Mouse (Mus musculus): ENCODE results near the gene Scgn. TPM values are rescaled to one million over a fixed set of nuclear protein-coding genes. Genes with fewer than 3 reads are reported as not detected.

Scgn gene
- polyA plus RNA-seq, 1 experiment, result not detected

GRCm38 (mm10) chr13:24027191-24028170, 36.5 kb upstream of the Scgn start:
- Histone ChIP-seq H3K4me3 (no peak overlapping the region), H3K4me2 (ENCODE audit: low read depth) (no peak overlapping the region), H3K79me2 (ENCODE audit: control insufficient read depth, insufficient read depth) (no peaks in the 10 kb centered on the region), H3K27me3 (ENCODE audit: control insufficient read depth, insufficient read depth, insufficient read length) (no peaks in the 10 kb centered on the region), H3K36me3 (ENCODE audit: control insufficient read depth, insufficient read depth) (no peaks in the 10 kb centered on the region), H3ac (ENCODE audit: control insufficient read depth, insufficient read length) (no peak overlapping the region)
- TF ChIP-seq REST (IDR thresholded peaks at IDR 0.05; ENCODE audit: insufficient read depth, insufficient read length), result no peak
- no peak for TF ChIP-seq MAX (IDR thresholded peaks at IDR 0.05; ENCODE audit: low read depth)

GRCm38 (mm10) chr13:24018515-24018914, 27.5 kb upstream of the Scgn start:
- H3K36me3 ChIP-seq (ENCODE audit: control insufficient read depth, insufficient read depth), result no peaks in the 10 kb centered on the region
- no peaks in the 10 kb centered on the region for H3K79me2 ChIP-seq (ENCODE audit: control insufficient read depth, insufficient read depth)
- no peak overlapping the region for H3ac ChIP-seq (ENCODE audit: control insufficient read depth, insufficient read length)
- no peaks in the 10 kb centered on the region for H3K27me3 ChIP-seq (ENCODE audit: control insufficient read depth, insufficient read depth, insufficient read length)
- H3K4me2 ChIP-seq (ENCODE audit: low read depth), result peak overlapping the region; percentile 57
- no peak overlapping the region for H3K4me3 ChIP-seq
- TF ChIP-seq USF1 (IDR thresholded peaks at IDR 0.05; ENCODE audit: low read depth) (peak; percentile 33), POLR2A (IDR thresholded peaks at IDR 0.05; ENCODE audit: insufficient read length, low read depth) (no peak)

GRCm38 (mm10) chr13:24005528-24005927, 14.5 kb upstream of the Scgn start:
- Histone ChIP-seq H3K79me2 (ENCODE audit: control insufficient read depth, insufficient read depth) (no peaks in the 10 kb centered on the region), H3ac (ENCODE audit: control insufficient read depth, insufficient read length) (no peak overlapping the region), H3K4me2 (ENCODE audit: low read depth) (no peak overlapping the region), H3K36me3 (ENCODE audit: control insufficient read depth, insufficient read depth) (no peaks in the 10 kb centered on the region), H3K4me3 (no peak overlapping the region), H3K27me3 (ENCODE audit: control insufficient read depth, insufficient read depth, insufficient read length) (no peaks in the 10 kb centered on the region)
- no peak for TF ChIP-seq MYOG (IDR thresholded peaks at IDR 0.05; ENCODE audit: control insufficient read depth in 1 of 3, insufficient read depth in 1 of 3, insufficient read length in 2 of 3, low read depth in 2 of 3)
- no peak for TF ChIP-seq SRF (IDR thresholded peaks at IDR 0.05; ENCODE audit: control insufficient read depth, insufficient read length, low read depth)
- TF ChIP-seq CEBPB (IDR thresholded peaks at IDR 0.05; ENCODE audit: insufficient read depth, poor library complexity, severe bottlenecking), result no peak
- TF ChIP-seq REST (IDR thresholded peaks at IDR 0.05; ENCODE audit: insufficient read depth, insufficient read length), result no peak
- TF ChIP-seq POLR2A (IDR thresholded peaks at IDR 0.05; ENCODE audit: insufficient read length, low read depth), result no peak
- TF ChIP-seq TCF12 (IDR thresholded peaks at IDR 0.05; ENCODE audit: insufficient read depth, poor library complexity, severe bottlenecking), result no peak
- TF ChIP-seq POLR2AphosphoS2 (IDR thresholded peaks at IDR 0.05; ENCODE audit: insufficient read length, low read depth), result no peak
- TF ChIP-seq MYOD1 (IDR thresholded peaks at IDR 0.05; ENCODE audit: control insufficient read depth in 1 of 3, insufficient read length in 2 of 3, low read depth in 2 of 3), result no peak
- no peak for TF ChIP-seq USF1 (IDR thresholded peaks at IDR 0.05; ENCODE audit: low read depth)

GRCm38 (mm10) chr13:24001797-24002196, 10.8 kb upstream of the Scgn start:
- no peak overlapping the region for H3K4me3 ChIP-seq
- no peak overlapping the region for H3ac ChIP-seq (ENCODE audit: control insufficient read depth, insufficient read length)
- no peaks in the 10 kb centered on the region for H3K36me3 ChIP-seq (ENCODE audit: control insufficient read depth, insufficient read depth)
- H3K27me3 ChIP-seq (ENCODE audit: control insufficient read depth, insufficient read depth, insufficient read length), result peaks cover 3% of the 10 kb centered on the region
- TF ChIP-seq TCF3 (IDR thresholded peaks at IDR 0.05; ENCODE audit: insufficient read length, low read depth), result no peak
- TF ChIP-seq MAX (IDR thresholded peaks at IDR 0.05; ENCODE audit: low read depth), result no peak
- no peak for TF ChIP-seq MYOD1 (IDR thresholded peaks at IDR 0.05; ENCODE audit: control insufficient read depth in 1 of 3, insufficient read length in 2 of 3, low read depth in 2 of 3)
- no peak for TF ChIP-seq MYOG (IDR thresholded peaks at IDR 0.05; ENCODE audit: control insufficient read depth in 1 of 3, insufficient read depth in 1 of 3, insufficient read length in 2 of 3, low read depth in 2 of 3)
- no peak for TF ChIP-seq SRF (IDR thresholded peaks at IDR 0.05; ENCODE audit: control insufficient read depth, insufficient read length, low read depth)
- TF ChIP-seq REST (IDR thresholded peaks at IDR 0.05; ENCODE audit: insufficient read depth, insufficient read length), result no peak
- no peak for TF ChIP-seq POLR2A (IDR thresholded peaks at IDR 0.05; ENCODE audit: insufficient read length, low read depth)
- TF ChIP-seq USF1 (IDR thresholded peaks at IDR 0.05; ENCODE audit: low read depth), result no peak
- H3K79me2 ChIP-seq (ENCODE audit: control insufficient read depth, insufficient read depth), result no peaks in the 10 kb centered on the region
- no peak overlapping the region for H3K4me2 ChIP-seq (ENCODE audit: low read depth)

GRCm38 (mm10) chr13:24001081-24001480, 10.1 kb upstream of the Scgn start:
- Histone ChIP-seq H3K36me3 (ENCODE audit: control insufficient read depth, insufficient read depth) (no peaks in the 10 kb centered on the region), H3K4me3 (no peak overlapping the region)

GRCm38 (mm10) chr13:23998826-23999225, 7.8 kb upstream of the Scgn start:
- TF ChIP-seq TCF12 (IDR thresholded peaks at IDR 0.05; ENCODE audit: insufficient read depth, poor library complexity, severe bottlenecking) (no peak), E2F4 (IDR thresholded peaks at IDR 0.05; ENCODE audit: insufficient read depth) (no peak), USF1 (IDR thresholded peaks at IDR 0.05; ENCODE audit: low read depth) (no peak), REST (IDR thresholded peaks at IDR 0.05; ENCODE audit: insufficient read depth, insufficient read length) (no peak), CEBPB (IDR thresholded peaks at IDR 0.05; ENCODE audit: insufficient read depth, poor library complexity, severe bottlenecking) (no peak), POLR2A (IDR thresholded peaks at IDR 0.05; ENCODE audit: insufficient read length, low read depth) (no peak)
- no peaks in the 10 kb centered on the region for H3K36me3 ChIP-seq (ENCODE audit: control insufficient read depth, insufficient read depth)
- no peak overlapping the region for H3K4me3 ChIP-seq
- peaks cover 8% of the 10 kb centered on the region for H3K27me3 ChIP-seq (ENCODE audit: control insufficient read depth, insufficient read depth, insufficient read length)
- no peak overlapping the region for H3K4me2 ChIP-seq (ENCODE audit: low read depth)
- H3K79me2 ChIP-seq (ENCODE audit: control insufficient read depth, insufficient read depth), result no peaks in the 10 kb centered on the region
- no peak overlapping the region for H3ac ChIP-seq (ENCODE audit: control insufficient read depth, insufficient read length)

More at GRCm38 (mm10) chr13:24001081-24001480, 10.1 kb upstream of the Scgn start:
- H3K4me2 ChIP-seq (ENCODE audit: low read depth), result no peak overlapping the region
- no peaks in the 10 kb centered on the region for H3K79me2 ChIP-seq (ENCODE audit: control insufficient read depth, insufficient read depth)
- peaks cover 3% of the 10 kb centered on the region for H3K27me3 ChIP-seq (ENCODE audit: control insufficient read depth, insufficient read depth, insufficient read length)
- TF ChIP-seq MYOD1 (IDR thresholded peaks at IDR 0.05; ENCODE audit: control insufficient read depth in 1 of 3, insufficient read length in 2 of 3, low read depth in 2 of 3) (peak in 1 of 3 experiments; percentile 8), REST (IDR thresholded peaks at IDR 0.05; ENCODE audit: insufficient read depth, insufficient read length) (no peak)
- no peak overlapping the region for H3ac ChIP-seq (ENCODE audit: control insufficient read depth, insufficient read length)

Measured in myocyte (in vitro differentiated cells).